Mouse (Mus musculus) intestine, postnatal 0 days (tissue): Measurements from ENCODE around the gene Kcnc1. TPM values are rescaled to one million over a fixed set of nuclear protein-coding genes. Genes with fewer than 3 reads are reported as not detected.

Experiments
- ATAC-seq: fragments of 200-750 bp; cut with Nextera tagmentation; 2 replicates; pipeline ENCODE4 v1.8.0; 2017; ENCODE audit warnings: mild to moderate bottlenecking, moderate TSS enrichment, moderate library complexity
- H3K27ac ChIP-seq: fragments of 300-500 bp; sonication (generic); 2 replicates; pipeline ENCODE4 v1.5.1; 2014; ENCODE audit warnings: mild to moderate bottlenecking, low read depth, low read length, moderate library complexity
- H3K27me3 ChIP-seq: fragments of 300-500 bp; sonication (generic); replicated peaks from 2 replicates; pipeline ENCODE4 v1.6.1; 2014; ENCODE audit warnings: low read length, mixed read lengths; ENCODE audit not compliant: control insufficient read depth, insufficient read depth
- H3K36me3 ChIP-seq: fragments of 300-500 bp; sonication (generic); 2 replicates; pipeline ENCODE4 v1.6.1; 2014; ENCODE audit warnings: mild to moderate bottlenecking, moderate library complexity; ENCODE audit not compliant: control insufficient read depth, insufficient read depth
- H3K4me1 ChIP-seq: fragments of 300-500 bp; sonication (generic); replicated peaks from 2 replicates; pipeline ENCODE4 v1.6.1; 2014; ENCODE audit warnings: antibody characterized with exemption, low read length, mixed read lengths; ENCODE audit not compliant: control insufficient read depth, insufficient read depth
- H3K4me2 ChIP-seq: fragments of 300-500 bp; sonication (generic); replicated peaks from 2 replicates; pipeline ENCODE4 v1.6.1; 2014; ENCODE audit warnings: low read depth, mild to moderate bottlenecking, moderate library complexity
- H3K4me3 ChIP-seq: fragments of 300-500 bp; sonication (generic); 2 replicates; pipeline ENCODE4 v1.5.1; 2014; ENCODE audit warnings: low read depth, low read length
- H3K9ac ChIP-seq: fragments of 300-500 bp; sonication (generic); 2 replicates; pipeline ENCODE4 v1.6.1; 2014; ENCODE audit warnings: mild to moderate bottlenecking, low read depth, low read length
- H3K9me3 ChIP-seq: fragments of 300-500 bp; sonication (generic); 2 replicates; pipeline ENCODE4 v1.6.1; 2016; ENCODE audit warnings: mixed run types; ENCODE audit not compliant: control insufficient read depth
- CTCF ChIP-seq: sonication (generic); IDR thresholded peaks from 2 replicates; pipeline ENCODE4 v1.5.1; 2016; ENCODE audit warnings: low read depth, mild to moderate bottlenecking, control low read depth, antibody characterized with exemption, moderate library complexity
- WGBS: fragments of 180-500 bp; shearing (Covaris S2); extraction: QIAGEN DNeasy Blood & Tissue Kit; methylation state at CpG from one replicate; pipeline ENCODE4 v1.1.7; 2014; 5-methylcytosine and 5-hydroxymethylcytosine counted together
- polyA plus RNA-seq: library from polyadenylated mRNA; unstranded; fragments of >200 nt; fragmentation: Nextera tagmentation; extraction: Ambion mirVana; gene quantifications from 2 replicates; pipeline ENCODE4 v1.2.1, GENCODE M21; 2015

Gene Kcnc1
- polyA plus RNA-seq, 1 experiment from 2014 or later: 0.39 TPM

- Histone ChIP-seq H3K9me3 (no peaks in the 10 kb centered on the region), H3K4me2 (no peak overlapping the region), H3K27ac (no peak overlapping the region), H3K4me1 (no peaks in the 10 kb centered on the region), H3K27me3 (no peaks in the 10 kb centered on the region), H3K36me3 (no peaks in the 10 kb centered on the region), H3K4me3 (no peak overlapping the region), H3K9ac (no peak overlapping the region)
- no peak for ATAC-seq
- TF ChIP-seq CTCF: no peak
- 77% methylated on average over 7 of the region's 7 CpGs for WGBS
Measured at GRCm38 (mm10) chr7:46404756-46405155, 8.5 kb downstream of the Kcnc1 start.

DNA sequence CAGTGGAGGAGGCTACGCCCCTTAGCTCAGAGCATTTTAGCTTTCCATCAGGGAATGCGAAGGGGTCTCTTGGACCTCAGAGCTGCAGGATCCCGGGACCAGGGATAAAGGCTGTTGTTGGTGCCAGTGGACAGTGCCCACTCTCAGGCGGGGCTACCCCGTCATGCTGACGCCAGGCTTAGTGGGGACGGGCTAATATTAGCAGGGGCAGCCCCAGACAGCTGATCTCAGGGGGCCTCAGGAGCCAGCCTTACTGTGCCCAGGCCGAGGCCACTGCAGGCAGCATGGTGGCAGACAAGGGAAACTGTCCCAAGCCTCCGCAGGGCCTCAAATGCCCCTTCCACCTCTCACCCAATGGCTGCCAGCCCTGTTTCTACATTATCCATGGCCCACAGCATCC lies 12.3 kb downstream of the Kcnc1 start:
- no peaks in the 10 kb centered on the region for H3K4me1 ChIP-seq
- no peak for TF ChIP-seq CTCF
- no peaks in the 10 kb centered on the region for H3K9me3 ChIP-seq
- no peak overlapping the region for H3K27ac ChIP-seq
- no peak overlapping the region for H3K9ac ChIP-seq
- no peaks in the 10 kb centered on the region for H3K36me3 ChIP-seq
- no peak overlapping the region for H3K4me3 ChIP-seq
- no peak overlapping the region for H3K4me2 ChIP-seq
- WGBS: 84% methylated on average over 9 of the region's 9 CpGs
- no peaks in the 10 kb centered on the region for H3K27me3 ChIP-seq
- 0 out of 2 replicates have a peak, but pooled peaks have one; percentile 12 for ATAC-seq

DNA sequence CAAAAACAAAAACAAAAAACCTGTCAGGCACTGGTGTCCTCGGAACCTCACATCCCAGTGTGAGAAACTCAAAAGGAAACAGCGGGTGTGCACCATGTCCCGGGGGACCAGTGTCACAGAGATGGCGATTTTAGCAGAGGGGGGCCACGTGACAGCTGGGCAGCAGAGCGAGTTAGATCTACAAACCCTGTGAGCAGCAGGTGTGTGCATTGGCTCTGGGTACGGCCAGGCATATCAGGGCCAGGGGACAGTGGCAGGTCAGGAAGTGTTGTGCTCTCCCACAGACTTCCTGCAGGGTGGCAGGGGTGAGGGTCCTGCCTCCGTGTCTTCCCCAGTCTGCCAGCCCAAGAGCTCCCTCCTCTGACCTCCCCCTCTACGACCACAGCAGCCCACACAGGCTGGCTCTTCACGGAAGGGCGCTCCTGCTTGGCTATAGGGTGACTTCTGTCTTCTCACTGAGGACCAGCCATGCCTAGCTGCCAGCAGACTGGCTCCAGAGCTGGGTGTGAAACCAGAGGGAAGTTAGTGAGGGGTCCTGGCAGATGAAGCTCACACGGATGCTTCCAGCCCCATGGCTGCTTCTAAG lies 13.0 kb downstream of the Kcnc1 start:
- Histone ChIP-seq H3K27me3 (no peaks in the 10 kb centered on the region), H3K4me2 (no peak overlapping the region), H3K36me3 (no peaks in the 10 kb centered on the region), H3K9ac (no peak overlapping the region), H3K4me3 (no peak overlapping the region), H3K9me3 (no peaks in the 10 kb centered on the region), H3K4me1 (no peaks in the 10 kb centered on the region), H3K27ac (no peak overlapping the region)
- no peak for ATAC-seq
- 58% methylated on average over 12 of the region's 12 CpGs for WGBS
- TF ChIP-seq CTCF: no peak

GRCm38 (mm10) chr7:46410727-46411126 lies 14.4 kb downstream of the Kcnc1 start:
- no peak overlapping the region for H3K9ac ChIP-seq
- H3K4me1 ChIP-seq: no peaks in the 10 kb centered on the region
- 75% methylated on average over 6 of the region's 6 CpGs for WGBS
- H3K4me3 ChIP-seq: no peak overlapping the region
- no peaks in the 10 kb centered on the region for H3K27me3 ChIP-seq
- H3K27ac ChIP-seq: no peak overlapping the region
- TF ChIP-seq CTCF: no peak
- H3K4me2 ChIP-seq: no peak overlapping the region
- H3K9me3 ChIP-seq: no peaks in the 10 kb centered on the region
- no peaks in the 10 kb centered on the region for H3K36me3 ChIP-seq
- no peak for ATAC-seq

DNA sequence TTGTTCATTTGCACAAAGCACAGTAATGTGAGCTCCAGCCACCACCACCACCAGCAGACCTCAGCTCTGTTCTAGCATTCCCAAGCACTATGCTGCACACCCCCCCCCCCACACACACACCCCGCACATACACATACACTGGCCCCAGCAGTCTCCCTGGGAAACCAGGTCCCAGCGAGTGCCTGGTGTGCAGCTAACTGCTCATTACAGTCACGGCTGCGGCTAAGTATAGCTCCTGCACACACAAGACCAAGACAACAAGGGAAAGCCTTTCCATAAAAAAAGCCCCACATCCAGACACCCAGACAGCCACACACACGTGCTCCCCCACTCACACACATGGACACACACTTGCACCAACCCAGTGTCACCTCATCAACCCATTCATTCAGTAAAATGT lies 16.5 kb downstream of the Kcnc1 start:
- no peak overlapping the region for H3K27ac ChIP-seq
- H3K27me3 ChIP-seq: no peaks in the 10 kb centered on the region
- no peak overlapping the region for H3K9ac ChIP-seq
- no peaks in the 10 kb centered on the region for H3K9me3 ChIP-seq
- H3K4me1 ChIP-seq: no peaks in the 10 kb centered on the region
- TF ChIP-seq CTCF: no peak
- H3K4me2 ChIP-seq: no peak overlapping the region
- no peak for ATAC-seq
- no peaks in the 10 kb centered on the region for H3K36me3 ChIP-seq
- no peak overlapping the region for H3K4me3 ChIP-seq
- 79% methylated on average over 5 of the region's 5 CpGs for WGBS

- Histone ChIP-seq H3K36me3 (no peaks in the 10 kb centered on the region), H3K27me3 (no peaks in the 10 kb centered on the region), H3K27ac (no peak overlapping the region), H3K9ac (no peak overlapping the region), H3K4me3 (no peak overlapping the region), H3K4me1 (no peaks in the 10 kb centered on the region), H3K9me3 (no peaks in the 10 kb centered on the region), H3K4me2 (no peak overlapping the region)
- no peak for ATAC-seq
- no peak for TF ChIP-seq CTCF
- WGBS: 69% methylated on average over 6 of the region's 6 CpGs
Measured at GRCm38 (mm10) chr7:46413959-46414725, 17.8 kb downstream of the Kcnc1 start.
